Mouse (Mus musculus): Measurements from ENCODE around the gene Ugt1a1. TPM values are rescaled to one million over a fixed set of nuclear protein-coding genes. Genes with fewer than 3 reads are reported as not detected.

Ugt1a1 gene
- polyA plus RNA-seq, 1 experiment, result 31.7 TPM

DNA sequence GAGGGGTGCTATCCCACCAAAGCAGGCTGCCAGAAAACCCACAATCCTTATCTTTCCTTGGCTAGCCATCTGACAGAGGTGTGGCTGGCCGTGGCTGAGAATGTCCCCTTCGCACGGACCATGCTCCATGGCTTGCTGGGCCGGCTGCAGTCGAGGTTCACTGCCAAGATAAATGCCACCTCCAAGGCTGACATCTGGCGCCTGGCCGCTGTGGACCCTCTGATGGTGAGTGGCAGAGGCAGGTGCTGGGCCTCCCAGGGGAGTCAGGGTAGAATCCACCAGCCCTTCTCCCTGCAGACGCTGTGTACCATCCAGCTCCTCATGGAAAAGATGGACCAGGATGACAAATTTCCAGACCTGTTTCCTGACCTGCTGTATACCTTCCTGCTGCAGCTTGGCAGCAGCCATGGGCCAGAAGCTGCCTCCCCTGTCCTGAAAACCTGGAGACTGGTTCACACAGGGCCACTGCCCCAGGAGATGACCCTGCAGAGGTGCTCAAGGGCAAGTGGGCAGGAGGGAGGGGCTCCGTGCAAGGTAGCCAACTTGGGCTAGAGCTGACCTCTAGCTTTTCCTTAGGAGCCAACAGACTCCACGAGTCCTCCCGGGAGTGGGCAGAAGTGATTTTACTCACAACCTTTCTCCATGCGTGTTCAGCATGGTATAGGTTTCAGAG, 43.2 kb downstream of the Ugt1a1 start:
- no peak for TF ChIP-seq CTCF (conservative IDR thresholded peaks at IDR 0.05; ENCODE audit: insufficient read depth, insufficient read length, low read depth, low read length)
- no peak for TF ChIP-seq POLR2A (IDR thresholded peaks at IDR 0.05; ENCODE audit: low read depth, low read length)
- 78% methylated on average over 12 of the region's 12 CpGs for WGBS
- Histone ChIP-seq H3K27me3 (replicated peaks; ENCODE audit: control insufficient read depth, insufficient read depth, low read length) (no peaks in the 10 kb centered on the region), H3K36me3 (ENCODE audit: control insufficient read depth, insufficient read depth, low read length) (no peaks in the 10 kb centered on the region), H3K4me1 (ENCODE audit: control insufficient read depth, insufficient read depth, low read length) (no peaks in the 10 kb centered on the region; the same call in 1 of the 2 replicates), H3K4me3 (ENCODE audit: insufficient read depth, low read depth, low read length) (no peak overlapping the region), H3K27ac (ENCODE audit: insufficient read depth, low read depth, low read length) (no peak overlapping the region)
- no peak for DNase-seq

DNA sequence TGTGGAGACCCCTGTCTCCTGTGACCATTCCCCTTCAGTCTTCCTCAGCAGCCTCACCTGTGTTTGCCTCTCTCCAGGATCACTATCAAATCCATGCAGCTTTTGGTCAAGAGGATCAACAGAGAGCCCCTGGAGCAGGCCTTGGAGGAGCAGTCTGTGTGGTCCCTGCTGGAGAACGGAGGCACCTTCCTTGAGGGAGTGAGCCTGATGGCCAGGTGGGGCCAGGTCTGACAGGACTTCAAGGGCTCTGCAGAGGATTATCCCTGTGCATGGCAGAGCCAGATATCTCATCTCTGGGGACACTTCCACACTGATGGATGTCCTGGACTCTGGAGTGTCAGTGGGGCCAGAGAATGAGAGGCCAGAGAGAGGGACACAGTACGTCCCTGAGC, 43.7 kb downstream of the Ugt1a1 start:
- 62% methylated on average over 2 of the region's 2 CpGs for WGBS
- H3K36me3 ChIP-seq (ENCODE audit: control insufficient read depth, insufficient read depth, low read length), result no peaks in the 10 kb centered on the region
- no peaks in the 10 kb centered on the region; the same call in 1 of the 2 replicates for H3K4me1 ChIP-seq (ENCODE audit: control insufficient read depth, insufficient read depth, low read length)
- no peak for DNase-seq
- H3K27ac ChIP-seq (ENCODE audit: insufficient read depth, low read depth, low read length), result no peak overlapping the region
- TF ChIP-seq CTCF (conservative IDR thresholded peaks at IDR 0.05; ENCODE audit: insufficient read depth, insufficient read length, low read depth, low read length), result no peak
- no peak for TF ChIP-seq POLR2A (IDR thresholded peaks at IDR 0.05; ENCODE audit: low read depth, low read length)
- H3K27me3 ChIP-seq (replicated peaks; ENCODE audit: control insufficient read depth, insufficient read depth, low read length), result no peaks in the 10 kb centered on the region
- H3K4me3 ChIP-seq (ENCODE audit: insufficient read depth, low read depth, low read length), result no peak overlapping the region

DNA sequence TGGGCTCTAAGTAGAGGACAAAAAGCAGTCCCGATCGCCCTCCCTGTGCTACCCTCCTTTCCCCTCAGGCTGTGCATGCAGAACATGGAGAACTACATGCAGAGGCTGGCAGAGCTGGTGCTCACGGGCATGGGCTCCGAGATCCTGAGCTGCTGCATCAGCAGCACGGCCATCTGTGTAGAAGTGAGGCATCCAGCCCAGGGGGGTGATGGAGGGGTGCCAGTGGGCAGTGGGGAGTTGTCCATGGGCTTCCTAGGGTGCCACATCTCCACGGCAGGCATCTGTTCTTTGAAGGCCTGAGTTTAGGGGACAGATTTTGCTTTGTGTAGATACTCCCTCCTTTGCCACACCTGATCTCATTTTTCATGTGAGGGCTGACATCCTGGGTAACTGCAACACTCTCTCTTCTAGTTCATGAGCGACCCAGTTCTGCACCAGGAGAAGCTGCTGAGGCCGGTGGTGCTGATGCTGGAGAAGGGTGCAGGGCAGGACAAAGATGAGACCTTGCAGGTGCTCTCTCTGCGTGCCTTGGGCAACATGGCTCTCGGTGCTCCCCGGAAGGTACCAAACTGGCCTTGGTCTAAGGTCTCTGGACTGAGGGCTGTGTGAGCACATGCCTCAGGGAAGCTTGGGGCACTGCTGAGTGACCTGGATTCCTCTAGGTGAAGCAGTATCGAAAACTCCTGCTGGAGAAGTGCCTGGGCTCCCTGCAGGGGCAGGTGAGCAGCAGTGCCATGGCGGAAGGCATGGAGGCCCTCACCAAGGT, 44.4 kb downstream of the Ugt1a1 start:
- H3K27ac ChIP-seq (ENCODE audit: insufficient read depth, low read depth, low read length), result no peak overlapping the region
- WGBS, result 80% methylated on average over 13 of the region's 13 CpGs
- TF ChIP-seq CTCF (conservative IDR thresholded peaks at IDR 0.05; ENCODE audit: insufficient read depth, insufficient read length, low read depth, low read length), result no peak
- no peaks in the 10 kb centered on the region; the same call in 1 of the 2 replicates for H3K4me1 ChIP-seq (ENCODE audit: control insufficient read depth, insufficient read depth, low read length)
- H3K36me3 ChIP-seq (ENCODE audit: control insufficient read depth, insufficient read depth, low read length), result no peaks in the 10 kb centered on the region
- DNase-seq, result no peak
- H3K4me3 ChIP-seq (ENCODE audit: insufficient read depth, low read depth, low read length), result no peak overlapping the region
- H3K27me3 ChIP-seq (replicated peaks; ENCODE audit: control insufficient read depth, insufficient read depth, low read length), result no peaks in the 10 kb centered on the region

DNA sequence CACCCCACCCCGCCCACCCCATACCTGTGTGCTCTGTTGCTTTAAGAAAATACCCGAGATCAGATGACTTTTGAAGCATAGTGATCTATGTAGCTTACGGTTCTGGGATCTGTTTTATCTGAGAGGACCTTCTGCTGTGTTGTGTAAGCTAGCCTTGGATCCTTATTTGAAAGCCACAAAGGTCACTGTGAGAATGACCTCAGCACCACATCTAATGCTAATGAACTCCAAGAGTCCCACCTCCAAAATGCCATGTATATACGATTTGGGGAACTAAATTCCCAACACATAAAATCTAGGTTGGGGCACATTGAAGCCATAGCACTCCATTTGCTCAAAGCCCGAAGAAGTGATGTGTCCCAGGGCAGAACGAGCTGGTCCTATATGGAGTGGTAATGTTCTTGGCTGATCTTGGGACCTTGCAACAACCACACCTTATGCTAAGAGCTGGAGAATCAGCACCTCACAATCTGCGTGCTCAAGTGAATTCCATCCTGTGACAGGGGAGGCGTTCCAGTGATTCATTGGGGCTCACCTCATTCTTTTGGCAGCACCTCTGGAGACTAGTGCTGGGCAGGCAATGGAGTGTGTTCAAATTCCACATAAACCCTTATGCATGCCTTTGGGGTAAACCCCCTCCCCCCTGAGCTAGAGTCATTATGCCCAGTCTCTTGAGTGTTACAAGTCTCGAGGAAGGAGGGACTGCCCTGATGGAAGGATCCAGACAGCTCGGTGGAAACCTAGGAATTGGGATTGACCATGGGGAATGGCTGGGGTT, 45.3 kb downstream of the Ugt1a1 start:
- Histone ChIP-seq H3K4me1 (ENCODE audit: control insufficient read depth, insufficient read depth, low read length) (no peaks in the 10 kb centered on the region; the same call in 1 of the 2 replicates), H3K27me3 (replicated peaks; ENCODE audit: control insufficient read depth, insufficient read depth, low read length) (no peaks in the 10 kb centered on the region), H3K27ac (ENCODE audit: insufficient read depth, low read depth, low read length) (no peak overlapping the region), H3K4me3 (ENCODE audit: insufficient read depth, low read depth, low read length) (no peak overlapping the region), H3K36me3 (ENCODE audit: control insufficient read depth, insufficient read depth, low read length) (no peaks in the 10 kb centered on the region)
- 76% methylated on average over 10 of the region's 10 CpGs for WGBS
- DNase-seq, result no peak
- TF ChIP-seq POLR2A (IDR thresholded peaks at IDR 0.05; ENCODE audit: low read depth, low read length), result no peak

DNA sequence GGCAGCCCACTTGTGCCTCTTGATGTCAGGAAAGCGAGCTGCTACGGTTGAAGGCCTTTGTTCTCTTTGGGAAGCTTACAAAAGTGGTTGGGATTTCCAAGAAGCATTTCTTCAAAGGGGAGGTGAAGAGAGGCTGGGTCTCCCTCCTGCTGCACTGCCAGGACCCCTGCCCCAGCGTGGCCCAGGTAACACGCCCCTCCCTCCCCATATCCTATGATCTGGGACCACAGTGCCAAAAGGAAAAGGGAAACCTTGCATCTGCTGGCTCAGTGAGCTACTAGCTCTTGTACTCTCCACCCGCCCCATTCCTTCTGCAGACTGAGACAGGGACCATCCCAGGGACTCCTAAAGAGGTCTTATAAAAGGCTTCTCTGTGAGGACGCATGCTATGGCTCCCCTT, 45.9 kb downstream of the Ugt1a1 start:
- no peaks in the 10 kb centered on the region for H3K36me3 ChIP-seq (ENCODE audit: control insufficient read depth, insufficient read depth, low read length)
- H3K27ac ChIP-seq (ENCODE audit: insufficient read depth, low read depth, low read length), result no peak overlapping the region
- no peak overlapping the region for H3K4me3 ChIP-seq (ENCODE audit: insufficient read depth, low read depth, low read length)
- H3K4me1 ChIP-seq (ENCODE audit: control insufficient read depth, insufficient read depth, low read length), result no peaks in the 10 kb centered on the region; the same call in 1 of the 2 replicates
- WGBS, result 81% methylated on average over 6 of the region's 6 CpGs
- no peaks in the 10 kb centered on the region for H3K27me3 ChIP-seq (replicated peaks; ENCODE audit: control insufficient read depth, insufficient read depth, low read length)
- no peak for DNase-seq
- TF ChIP-seq CTCF (conservative IDR thresholded peaks at IDR 0.05; ENCODE audit: insufficient read depth, insufficient read length, low read depth, low read length) (no peak), POLR2A (IDR thresholded peaks at IDR 0.05; ENCODE audit: low read depth, low read length) (no peak)

DNA sequence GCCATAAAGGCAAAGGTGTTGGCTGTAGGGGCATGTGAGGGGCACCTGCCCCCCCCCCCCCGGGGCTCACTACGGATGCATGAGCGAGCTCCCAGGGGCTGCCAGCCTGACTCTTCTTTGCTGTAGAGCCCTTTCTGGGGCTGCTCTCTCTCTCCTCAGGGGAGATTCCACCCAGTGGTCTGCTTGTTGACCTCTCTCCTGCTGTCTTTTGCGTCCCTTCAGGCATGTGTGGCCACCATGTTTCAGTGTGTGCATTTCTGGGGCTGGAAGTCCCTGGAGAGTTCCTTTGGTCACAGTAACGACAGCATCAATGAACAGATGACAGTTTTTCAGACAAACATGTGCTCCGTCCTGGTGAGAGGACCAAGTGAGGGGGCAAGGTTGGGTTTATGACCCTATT, 46.6 kb downstream of the Ugt1a1 start:
- DNase-seq, result no peak
- Histone ChIP-seq H3K27ac (ENCODE audit: insufficient read depth, low read depth, low read length) (no peak overlapping the region), H3K27me3 (replicated peaks; ENCODE audit: control insufficient read depth, insufficient read depth, low read length) (no peaks in the 10 kb centered on the region), H3K4me1 (ENCODE audit: control insufficient read depth, insufficient read depth, low read length) (no peaks in the 10 kb centered on the region; the same call in 1 of the 2 replicates), H3K36me3 (ENCODE audit: control insufficient read depth, insufficient read depth, low read length) (no peaks in the 10 kb centered on the region), H3K4me3 (ENCODE audit: insufficient read depth, low read depth, low read length) (no peak overlapping the region)
- TF ChIP-seq CTCF (conservative IDR thresholded peaks at IDR 0.05; ENCODE audit: insufficient read depth, insufficient read length, low read depth, low read length) (no peak), POLR2A (IDR thresholded peaks at IDR 0.05; ENCODE audit: low read depth, low read length) (no peak)
- 66% methylated on average over 6 of the region's 6 CpGs for WGBS
